Mouse (Mus musculus): ENCODE data around the gene Zmiz1.

DNA sequence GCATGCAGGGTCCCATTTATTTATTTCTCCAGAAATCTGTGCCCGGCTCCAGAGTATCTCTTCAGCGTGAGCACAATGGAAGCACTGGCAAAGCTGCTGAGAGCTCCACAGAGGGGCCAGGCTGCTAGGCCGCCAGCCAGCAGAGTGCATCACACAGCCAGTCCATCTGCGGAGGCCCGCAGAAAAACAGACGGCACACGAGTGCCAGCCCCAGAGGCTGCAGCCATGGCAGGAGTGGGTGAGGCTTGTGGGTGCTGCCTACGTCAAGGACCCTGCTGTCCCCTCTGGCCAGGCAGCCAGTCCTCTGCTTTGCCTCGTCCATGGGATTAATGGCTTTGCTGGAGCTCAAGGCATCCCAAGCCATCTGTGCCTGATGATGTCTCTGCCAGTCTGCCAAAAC, 19.8 kb downstream of the Zmiz1 start:
- no peak for TF ChIP-seq CTCF (IDR thresholded peaks at IDR 0.05; ENCODE audit: low read depth, low read length)
- no peak for TF ChIP-seq POLR2A (IDR thresholded peaks at IDR 0.05; ENCODE audit: borderline replicate concordance, low read depth, low read length)

All from bone marrow macrophage, adult 2 months (primary cell).